Mouse (Mus musculus) cortical plate, adult 2 months (tissue): ENCODE results near the gene Shroom3. TPM values are rescaled to one million over a fixed set of nuclear protein-coding genes. Genes with fewer than 3 reads are reported as not detected.
"Not testable (repeated sequence)": the region's sequence is repeated elsewhere in the genome, so short reads cannot be mapped to it uniquely, and the experiment has no call there.

Source experiments
- H3K27ac ChIP-seq: fragments of 200-500 bp; 2 replicates; pipeline ENCODE4 v1.5.1; 2012; ENCODE audit warnings: low read length, control low read depth, inconsistent platforms; ENCODE audit not compliant: insufficient read depth
- H3K4me1 ChIP-seq: fragments of 200-500 bp; 2 replicates; pipeline ENCODE4 v1.6.1; 2011; ENCODE audit warnings: low read length; ENCODE audit not compliant: control insufficient read depth, insufficient read depth
- H3K4me3 ChIP-seq: fragments of 200-500 bp; 2 replicates; pipeline ENCODE4 v1.5.1; 2011; ENCODE audit warnings: mild to moderate bottlenecking, low read length, control low read depth; ENCODE audit not compliant: insufficient read depth
- CTCF ChIP-seq: fragments of 200-500 bp; IDR thresholded peaks from 2 replicates; pipeline ENCODE4 v1.5.1; 2011; ENCODE audit warnings: mild to moderate bottlenecking, control low read depth, low read length; ENCODE audit not compliant: insufficient read depth; ENCODE audit errors: extremely low read depth
- POLR2A ChIP-seq: fragments of 200-500 bp; IDR thresholded peaks from 2 replicates; pipeline ENCODE4 v1.6.1; 2011; ENCODE audit warnings: mild to moderate bottlenecking, low read length, control low read depth; ENCODE audit not compliant: insufficient read depth; ENCODE audit errors: extremely low read depth
- polyA plus RNA-seq: library from polyadenylated mRNA; depleted of rRNA; stranded (reverse); fragments of >200 nt; gene quantifications from 2 replicates; pipeline ENCODE4 v1.2.3, GENCODE M21; 2012

The Shroom3 gene
- polyA plus RNA-seq, 1 experiment = 1.9 TPM

DNA sequence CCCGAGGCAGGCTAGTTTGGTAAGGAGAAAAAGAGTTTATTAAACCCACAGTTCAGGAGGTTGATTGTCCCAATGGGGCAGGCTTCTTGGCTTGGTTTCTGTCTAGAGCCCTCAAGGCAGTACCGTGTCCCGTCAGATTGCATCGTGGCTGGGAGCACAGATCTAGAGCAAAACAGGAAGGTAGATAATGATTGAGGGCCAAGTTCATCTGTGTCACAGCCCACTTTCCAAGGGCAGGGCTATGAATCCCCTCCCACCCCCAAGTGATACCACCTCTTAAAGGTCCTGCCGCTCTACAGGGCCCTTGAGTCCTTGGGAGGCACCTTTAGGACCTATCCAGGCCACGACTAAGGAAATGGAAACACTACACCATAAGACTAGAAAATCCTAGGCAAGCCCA, 234.5 kb downstream of the Shroom3 start:
- no peak for TF ChIP-seq POLR2A
- no peak for TF ChIP-seq CTCF
- H3K4me3 ChIP-seq = no peak overlapping the region
- no peak overlapping the region for H3K27ac ChIP-seq
- no peaks in the 10 kb centered on the region for H3K4me1 ChIP-seq

DNA sequence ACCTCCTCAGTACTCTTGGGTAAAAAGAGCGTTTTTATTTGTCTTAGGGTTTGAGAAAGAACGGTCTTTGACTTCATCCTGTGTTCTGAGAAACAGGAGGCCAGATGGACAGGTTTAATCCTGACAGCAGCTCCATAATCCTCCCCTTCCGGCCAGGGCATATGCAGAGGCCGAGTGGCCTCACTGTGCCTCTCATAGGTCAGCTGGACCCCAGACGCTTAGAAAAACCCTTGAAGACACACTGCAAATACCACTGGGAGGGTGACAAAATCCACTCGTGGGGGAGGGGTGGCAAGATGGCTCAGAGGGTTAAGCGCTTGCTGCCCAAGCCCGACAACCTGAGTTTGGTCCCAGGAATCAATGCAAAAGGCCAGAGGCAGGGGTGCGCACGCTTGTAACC, 234.9 kb downstream of the Shroom3 start:
- TF ChIP-seq CTCF = no peak
- no peak for TF ChIP-seq POLR2A

DNA sequence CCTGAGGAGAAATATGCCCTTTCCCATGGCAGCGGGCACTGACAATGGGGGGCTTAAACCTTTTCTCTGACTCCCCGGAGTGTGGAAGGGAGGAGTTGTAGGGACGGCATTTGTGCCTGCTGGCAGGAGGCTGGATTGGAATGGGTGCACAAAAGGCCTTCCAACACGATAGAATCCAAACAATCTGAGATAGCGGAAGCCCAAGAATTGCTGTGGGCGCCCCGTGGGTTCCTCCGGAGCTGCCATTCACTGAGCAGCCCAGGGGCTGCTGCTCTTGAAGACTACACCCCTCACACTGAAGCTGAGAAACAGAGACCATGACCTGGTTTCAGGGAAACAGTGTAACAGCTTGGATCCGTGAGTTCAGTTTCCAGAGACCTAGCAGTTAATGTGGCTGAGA, 235.6 kb downstream of the Shroom3 start:
- Histone ChIP-seq H3K27ac (no peak overlapping the region), H3K4me3 (no peak overlapping the region), H3K4me1 (no peaks in the 10 kb centered on the region)
- no peak for TF ChIP-seq CTCF
- no peak for TF ChIP-seq POLR2A

More for the DNA sequence above, 234.9 kb downstream of the Shroom3 start:
- no peak overlapping the region for H3K27ac ChIP-seq
- H3K4me3 ChIP-seq = no peak overlapping the region
- no peaks in the 10 kb centered on the region for H3K4me1 ChIP-seq

DNA sequence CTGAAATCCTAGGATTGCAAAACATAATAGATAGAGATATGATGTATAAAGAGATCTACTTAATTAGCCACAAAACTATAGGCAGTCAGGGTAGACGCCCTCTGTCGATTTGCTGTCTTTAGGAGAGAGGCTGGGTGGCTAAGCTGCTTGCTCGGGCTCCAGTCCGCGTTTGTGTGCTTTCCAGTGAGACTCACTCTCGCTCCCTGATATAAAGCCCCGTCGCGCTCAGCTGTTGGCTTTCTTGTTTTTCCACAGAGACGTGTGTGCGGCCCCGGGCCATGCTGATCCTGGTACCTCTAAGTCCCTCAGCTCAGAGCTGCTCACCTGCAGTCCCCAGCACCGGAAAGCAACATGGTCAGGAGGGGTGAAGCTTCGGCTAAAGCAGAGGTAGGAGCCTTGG, 236.2 kb downstream of the Shroom3 start:
- H3K4me1 ChIP-seq = no peaks in the 10 kb centered on the region
- H3K27ac ChIP-seq = no peak overlapping the region

DNA sequence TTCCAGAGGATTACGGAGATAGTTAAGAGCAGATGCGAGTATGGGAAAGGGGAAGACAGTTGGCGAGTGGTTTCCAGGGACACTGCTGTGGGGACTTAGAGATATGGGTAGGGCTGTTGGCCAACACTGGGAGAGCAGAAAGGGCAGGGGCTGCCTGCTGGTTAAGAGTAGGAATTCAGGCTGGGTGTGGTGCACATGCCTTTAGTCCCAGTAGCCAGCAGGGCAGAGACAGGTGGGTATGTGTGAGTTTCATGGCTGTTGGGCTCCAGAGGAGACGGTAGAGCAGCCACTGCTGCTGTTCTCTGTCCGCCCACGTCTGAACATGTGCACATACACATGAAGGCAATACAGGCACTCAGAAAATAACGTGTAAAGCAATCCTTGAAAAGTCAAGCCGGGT, 237.7 kb downstream of the Shroom3 start:
- Histone ChIP-seq H3K27ac (no peak overlapping the region), H3K4me3 (no peak overlapping the region), H3K4me1 (no peaks in the 10 kb centered on the region)
- TF ChIP-seq CTCF = no peak
- TF ChIP-seq POLR2A = no peak

More for the DNA sequence above, 236.2 kb downstream of the Shroom3 start:
- no peak overlapping the region for H3K4me3 ChIP-seq
- no peak for TF ChIP-seq POLR2A

DNA sequence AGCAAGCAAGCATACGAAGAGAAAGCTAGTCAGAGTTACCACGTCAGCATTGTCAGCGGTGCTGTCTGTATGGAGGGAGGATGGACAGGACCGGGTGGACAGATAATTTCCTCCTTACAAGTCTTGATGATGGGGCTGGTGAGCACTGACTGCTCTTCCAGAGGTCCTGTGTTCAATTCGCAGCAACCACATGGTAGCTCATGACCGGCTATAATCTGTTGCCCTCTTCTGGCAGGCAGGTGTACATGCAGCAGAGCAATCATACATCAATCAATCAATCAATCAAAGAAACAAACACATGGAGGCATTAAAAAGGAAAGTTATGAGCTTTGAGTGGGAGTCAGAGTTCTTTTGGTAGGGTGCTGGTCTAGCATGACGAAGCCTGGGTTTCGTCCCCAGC, 238.5 kb downstream of the Shroom3 start:
- 0 out of 2 replicates have a peak, but pooled peaks have one; percentile 11 for TF ChIP-seq CTCF
- TF ChIP-seq POLR2A = no peak
- H3K27ac ChIP-seq = no peak overlapping the region
- H3K4me1 ChIP-seq = no peaks in the 10 kb centered on the region
- no peak overlapping the region for H3K4me3 ChIP-seq

DNA sequence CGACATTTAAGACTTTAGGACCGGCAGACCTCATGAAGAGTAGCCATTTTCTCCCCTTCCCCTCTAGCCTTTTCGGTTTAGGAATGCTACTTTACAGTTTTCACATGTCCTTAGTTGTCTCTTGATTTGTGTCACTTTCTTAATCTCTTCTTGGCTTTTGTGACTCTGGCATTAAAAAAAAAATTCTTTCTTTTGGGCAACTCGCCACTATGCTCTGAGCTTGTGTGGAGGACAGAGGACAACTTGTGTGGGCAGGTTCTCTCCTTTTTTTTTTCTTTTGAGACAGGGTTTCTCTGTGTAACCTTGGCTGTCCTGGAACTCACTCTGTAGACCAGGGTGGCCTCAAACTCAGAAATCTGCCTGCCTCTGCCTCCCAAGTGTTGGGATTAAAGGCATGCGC, 239.7 kb downstream of the Shroom3 start:
- not testable (repeated sequence) for H3K4me3 ChIP-seq, H3K4me1 ChIP-seq, H3K27ac ChIP-seq

DNA sequence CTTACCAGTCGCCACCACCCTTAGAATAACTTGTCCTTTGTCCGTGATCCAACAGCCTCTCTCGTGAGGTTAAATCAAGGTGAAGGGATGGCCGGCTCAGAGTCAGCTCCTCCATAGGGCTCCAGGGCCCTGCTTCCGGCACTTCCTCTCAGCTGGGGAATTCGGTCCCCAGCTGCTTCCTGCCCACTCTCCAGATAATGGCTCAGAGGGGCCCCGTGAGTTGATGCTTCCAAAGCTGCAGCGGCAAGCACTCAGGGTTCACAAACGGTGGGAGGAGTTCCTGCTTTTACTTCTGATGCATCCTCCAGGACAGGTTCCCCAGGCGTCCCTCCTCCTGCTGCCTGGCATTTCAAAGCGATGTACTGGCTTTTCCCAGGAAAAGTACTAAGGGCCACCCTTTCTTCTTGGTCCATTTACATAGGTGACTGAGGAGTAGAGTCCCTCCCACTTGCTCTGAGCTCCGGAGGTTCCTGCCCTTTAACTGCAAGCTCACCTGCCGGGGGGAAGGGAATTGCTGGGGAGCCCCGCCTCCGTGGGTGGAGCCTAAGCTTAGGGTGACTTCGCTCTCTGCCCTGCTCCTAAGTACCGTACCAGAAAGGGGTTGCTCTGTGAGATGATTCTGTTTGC, 241.7 kb downstream of the Shroom3 start:
- TF ChIP-seq POLR2A (no peak), CTCF (no peak)
- Histone ChIP-seq H3K4me1 (no peaks in the 10 kb centered on the region), H3K27ac (no peak overlapping the region), H3K4me3 (no peak overlapping the region)

DNA sequence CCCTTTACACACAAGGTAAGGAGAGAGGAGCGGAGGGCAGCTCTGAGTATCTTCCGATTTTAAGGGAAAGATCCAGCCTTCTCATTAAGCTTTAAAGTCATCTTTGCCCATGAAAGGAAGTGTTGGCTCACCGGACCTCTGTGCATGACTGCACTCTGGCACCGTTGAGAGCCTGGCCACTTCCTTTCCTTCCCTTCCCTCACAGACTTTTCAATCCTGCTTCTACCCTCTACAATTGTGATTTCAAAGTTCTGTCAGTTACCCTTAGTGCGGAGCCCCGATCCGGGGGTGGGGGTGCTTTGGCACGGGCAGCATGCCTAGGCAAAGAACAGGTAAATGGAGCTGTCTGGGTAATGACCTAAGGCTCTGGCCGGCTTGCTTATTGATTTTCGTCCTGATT, 244.4 kb downstream of the Shroom3 start:
- TF ChIP-seq POLR2A = no peak
- H3K4me1 ChIP-seq = no peaks in the 10 kb centered on the region
- H3K27ac ChIP-seq = no peak overlapping the region
- H3K4me3 ChIP-seq = no peak overlapping the region

DNA sequence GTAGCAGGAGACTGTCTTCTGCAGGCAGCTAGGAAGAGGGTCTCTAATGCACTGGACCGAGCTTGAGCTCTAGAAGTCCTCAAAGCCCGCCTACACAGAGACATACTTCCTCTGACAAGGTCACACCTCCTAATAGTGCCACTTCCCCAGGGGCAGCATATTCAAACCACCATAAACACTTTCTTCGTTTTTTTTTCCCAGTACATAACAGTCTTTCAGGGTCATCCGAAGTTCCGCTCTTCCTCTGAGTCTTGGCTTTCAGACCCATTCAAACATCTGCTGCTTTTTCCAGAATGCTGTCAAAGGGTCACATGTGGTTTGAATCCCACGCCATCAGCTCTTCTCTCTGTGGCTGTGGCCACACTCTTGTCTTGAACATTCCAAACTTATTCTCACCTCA, 247.3 kb downstream of the Shroom3 start:
- Histone ChIP-seq H3K27ac (no peak overlapping the region), H3K4me3 (no peak overlapping the region), H3K4me1 (peaks cover 2% of the 10 kb centered on the region; the same call in 1 of the 2 replicates)
- no peak for TF ChIP-seq POLR2A
- TF ChIP-seq CTCF = no peak

DNA sequence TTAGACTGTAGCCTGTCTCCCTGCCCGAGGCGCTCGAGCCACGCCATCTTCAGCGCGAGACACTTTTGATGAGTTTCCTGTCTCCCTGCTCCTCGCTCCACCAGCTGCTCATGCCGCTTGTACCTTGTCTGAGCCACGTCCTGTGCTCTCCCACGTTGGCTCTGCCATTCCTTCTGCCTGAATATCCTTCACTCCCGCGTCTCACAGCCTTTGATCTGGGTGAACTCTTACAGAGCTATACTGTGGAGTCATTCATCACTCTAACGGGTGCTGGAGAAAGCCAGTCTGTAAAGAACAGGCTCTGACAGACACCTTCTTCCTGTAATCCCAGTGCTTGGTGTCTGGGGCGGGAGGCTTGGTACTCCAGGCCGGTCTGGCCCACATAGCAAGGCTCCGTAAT, 248.1 kb downstream of the Shroom3 start:
- Histone ChIP-seq H3K27ac (no peak overlapping the region), H3K4me1 (peaks cover 2% of the 10 kb centered on the region; the same call in 1 of the 2 replicates)

More for the DNA sequence above, 248.1 kb downstream of the Shroom3 start:
- TF ChIP-seq POLR2A (no peak), CTCF (no peak)
- no peak overlapping the region for H3K4me3 ChIP-seq
